Mouse (Mus musculus) E14TG2a.4 (cell line): ENCODE data around the gene Akt2.

Source experiments
- CTCF ChIP-seq: conservative IDR thresholded peaks from 2 replicates; pipeline ENCODE4 v1.5.1; 2014; ENCODE audit warnings: low read length
- NANOG ChIP-seq: IDR thresholded peaks from 2 replicates; pipeline ENCODE4 v1.6.1; 2014; ENCODE audit warnings: borderline replicate concordance, low read length, mixed read lengths

GRCm38 (mm10) chr7:27569580-27570224 lies 21.6 kb upstream of the Akt2 start:
- TF ChIP-seq CTCF (no peak), NANOG (no peak; the same call in 1 of the 2 replicates)
